Mouse (Mus musculus): ENCODE results near the gene Cdyl2. TPM values are rescaled to one million over a fixed set of nuclear protein-coding genes. Genes with fewer than 3 reads are reported as not detected.

Gene Cdyl2
- total RNA-seq, 2 experiments from 2014 or later: 8.8 TPM

DNA sequence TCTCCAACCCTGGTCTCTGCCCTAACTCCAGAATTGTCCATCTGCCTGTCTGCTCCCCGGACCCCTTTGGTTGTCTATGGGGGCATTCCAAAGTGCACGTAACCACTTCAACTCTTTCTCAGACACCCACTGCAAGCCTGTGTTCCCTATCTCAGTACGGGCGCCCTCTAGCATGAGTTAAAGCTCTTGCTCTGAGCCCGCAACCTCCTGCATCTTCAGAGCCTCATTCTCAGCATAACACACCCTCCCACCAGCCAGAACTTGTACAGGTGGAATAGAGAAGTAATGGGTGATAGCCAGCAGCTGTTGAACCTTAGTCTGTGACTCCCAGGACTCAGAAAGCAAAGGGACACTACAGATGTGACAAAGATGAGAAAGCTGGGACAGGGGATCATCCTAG, 196.0 kb downstream of the Cdyl2 start:
- Histone ChIP-seq H3K27ac (no peak overlapping the region), H3K4me3 (no peak overlapping the region)
- DNase-seq (ENCODE audit: low spot score in 2 of 2): no peak
- no peak for TF ChIP-seq CTCF (conservative IDR thresholded peaks at IDR 0.05)

GRCm38 (mm10) chr8:116533081-116533480, 199.7 kb downstream of the Cdyl2 start:
- DNase-seq (ENCODE audit: low spot score in 2 of 2): no peak
- Histone ChIP-seq H3K4me3 (no peak overlapping the region), H3K27ac (no peak overlapping the region)
- peak; percentile 31 for TF ChIP-seq CTCF (conservative IDR thresholded peaks at IDR 0.05)

DNA sequence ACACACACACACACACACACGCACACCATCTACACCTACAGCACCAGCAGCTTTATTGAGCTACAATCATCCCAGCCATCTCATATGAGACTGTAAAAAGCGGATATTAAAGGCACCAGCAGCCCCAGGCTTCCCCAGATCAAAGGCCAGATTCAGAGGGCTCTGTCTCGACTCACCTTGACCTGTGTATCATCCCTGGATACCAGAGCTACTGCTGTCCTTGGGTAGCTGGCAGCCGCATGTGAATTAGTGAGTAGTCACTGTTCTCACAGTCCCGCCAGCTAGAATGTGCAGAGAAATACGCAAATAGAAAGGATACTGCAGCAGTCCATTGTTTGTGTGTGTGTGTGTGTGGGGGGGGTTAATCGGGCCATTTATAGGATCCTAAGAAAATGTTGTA, 204.1 kb downstream of the Cdyl2 start:
- no peak overlapping the region for H3K4me3 ChIP-seq
- TF ChIP-seq CTCF (conservative IDR thresholded peaks at IDR 0.05): no peak
- H3K27ac ChIP-seq: no peak overlapping the region
- DNase-seq (ENCODE audit: low spot score in 2 of 2): no peak

DNA sequence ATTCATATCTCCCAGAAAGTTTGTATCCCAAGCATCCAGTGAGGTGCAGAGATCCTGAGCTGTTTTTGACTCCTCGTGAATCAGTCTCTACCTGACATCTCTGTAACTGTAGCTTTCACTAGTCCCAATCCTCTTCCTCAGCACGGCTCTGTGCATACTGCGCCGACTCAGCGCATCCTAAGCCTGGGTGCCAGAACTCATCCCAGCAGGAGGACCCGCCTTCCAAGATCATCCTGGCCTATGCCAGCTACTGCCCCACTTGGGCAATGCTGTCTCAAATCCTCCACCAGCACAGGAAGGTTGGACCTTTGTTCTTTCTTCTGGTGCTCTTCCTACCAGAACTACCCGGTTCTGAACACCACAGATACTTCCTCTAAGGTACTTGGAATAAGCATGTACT, 207.9 kb downstream of the Cdyl2 start:
- no peak for TF ChIP-seq CTCF (conservative IDR thresholded peaks at IDR 0.05)
- DNase-seq (ENCODE audit: low spot score in 2 of 2): no peak
- H3K27ac ChIP-seq: no peak overlapping the region
- H3K4me3 ChIP-seq: no peak overlapping the region

Other genes starting within 250 kb of the Cdyl2 start
- gene Dynlrb2, start 228.0 kb downstream of the Cdyl2 start, total RNA-seq (2021): 1 to 10 TPM; 2.2 to 2.9 TPM
- 10 to 100 TPM; 11.9 to 13.5 TPM for gene Cmc2, start 188.5 kb upstream of the Cdyl2 start, total RNA-seq (2021)
- 1 to 10 TPM; 1.5 to 1.7 TPM for gene Cenpn, start 188.7 kb upstream of the Cdyl2 start, total RNA-seq (2021)
- 10 to 100 TPM; 41.6 to 42.2 TPM for gene Atmin, start 210.4 kb upstream of the Cdyl2 start, total RNA-seq (2021)
- gene 1700030J22Rik, start 246.0 kb upstream of the Cdyl2 start, total RNA-seq (2021): 1 to 10 TPM; 6.9 to 7.5 TPM

Data from layer of hippocampus, adult 2 months (tissue).